Mouse (Mus musculus) CH12.LX (cell line): Measurements from ENCODE around the gene Rabl3. TPM values are rescaled to one million over a fixed set of nuclear protein-coding genes. Genes with fewer than 3 reads are reported as not detected.

ENCODE experiments used
- DNase-seq: peaks from one replicate; pipeline ENCODE4 v3.0.0-alpha.2; 2013; ENCODE audit errors: extremely low read depth
- H3K27ac ChIP-seq: 2 replicates; pipeline ENCODE4 v1.5.1; 2012; ENCODE audit warnings: low read depth, mild to moderate bottlenecking, control low read depth, moderate library complexity; ENCODE audit not compliant: insufficient read depth
- H3K27me3 ChIP-seq: replicated peaks from 2 replicates; pipeline ENCODE3; 2012; ENCODE audit warnings: inconsistent platforms
- H3K36me3 ChIP-seq, 2 experiments: replicated peaks in 1 of 2; 2 replicates each; pipeline versions ENCODE3 to v1.6.1; 2012; ENCODE audit warnings: inconsistent platforms in 1 of 2, low read length in 1 of 2, mild to moderate bottlenecking in 1 of 2, mixed read lengths in 1 of 2, moderate library complexity in 1 of 2; ENCODE audit not compliant: control insufficient read depth in 1 of 2, insufficient read depth in 1 of 2
- H3K4me1 ChIP-seq, 2 experiments: 2 replicates each; pipeline ENCODE4 v1.6.1; 2012; ENCODE audit warnings: inconsistent platforms in 1 of 2, moderate library complexity in 1 of 2; ENCODE audit not compliant: insufficient read depth in 2 of 2, control insufficient read depth in 1 of 2
- H3K4me2 ChIP-seq: 2 replicates; pipeline ENCODE4 v1.6.1; 2012; ENCODE audit warnings: low read depth, mild to moderate bottlenecking, control low read depth; ENCODE audit not compliant: poor library complexity, insufficient read depth, severe bottlenecking
- H3K4me3 ChIP-seq, 3 experiments: fragments of 150-350 bp in 1 of 3; sonication (generic) in 1 of 3; replicated peaks in 1 of 3; 2 replicates each; pipeline versions ENCODE3 to v1.5.1; 2011 to 2012; ENCODE audit warnings: low read depth in 2 of 3, low read length in 2 of 3, mild to moderate bottlenecking in 2 of 3, moderate library complexity in 2 of 3, control low read depth in 1 of 3, improper control_type of control experiment in 1 of 3, inconsistent platforms in 1 of 3, mixed read lengths in 1 of 3; ENCODE audit not compliant: poor library complexity in 1 of 3
- H3K79me2 ChIP-seq: replicated peaks from 2 replicates; pipeline ENCODE4 v1.6.1; 2012; ENCODE audit warnings: mild to moderate bottlenecking, moderate library complexity; ENCODE audit not compliant: control insufficient read depth, poor library complexity, insufficient read depth, severe bottlenecking; ENCODE audit errors: extremely low read depth
- H3K9ac ChIP-seq: 2 replicates; pipeline ENCODE4 v1.6.1; 2012; ENCODE audit warnings: low read depth, mild to moderate bottlenecking, control low read depth, moderate library complexity; ENCODE audit not compliant: insufficient read depth
- H3K9me3 ChIP-seq: replicated peaks from 2 replicates; pipeline ENCODE3; 2012; ENCODE audit warnings: low read length, inconsistent platforms, mixed read lengths
- BHLHE40 ChIP-seq: IDR thresholded peaks from 2 replicates; pipeline ENCODE4 v1.6.1; 2011; ENCODE audit warnings: mild to moderate bottlenecking, low read depth, low read length, improper control_type of control experiment
- CHD1 ChIP-seq: IDR thresholded peaks from 2 replicates; pipeline ENCODE4 v1.6.1; 2012; ENCODE audit warnings: low read depth, low read length, improper control_type of control experiment, inconsistent platforms
- CHD2 ChIP-seq: IDR thresholded peaks from 2 replicates; pipeline ENCODE4 v1.6.1; 2011; ENCODE audit warnings: low read length, improper control_type of control experiment
- CTCF ChIP-seq, 2 experiments: IDR thresholded peaks in 1 of 2; conservative IDR thresholded peaks in 1 of 2; 2 replicates each; pipeline ENCODE4 v1.5.1; 2011 to 2012; ENCODE audit warnings: low read depth in 2 of 2, low read length in 2 of 2, improper control_type of control experiment in 1 of 2, inconsistent platforms in 1 of 2, mild to moderate bottlenecking in 1 of 2, moderate library complexity in 1 of 2
- E2F4 ChIP-seq: IDR thresholded peaks from 2 replicates; pipeline ENCODE4 v1.6.1; 2011; ENCODE audit warnings: low read depth, low read length, improper control_type of control experiment; ENCODE audit not compliant: insufficient replicate concordance
- ELF1 ChIP-seq: IDR thresholded peaks from 2 replicates; pipeline ENCODE4 v1.6.1; 2014; ENCODE audit warnings: low read depth, mild to moderate bottlenecking, inconsistent platforms, low read length, improper control_type of control experiment
- EP300 ChIP-seq: IDR thresholded peaks from 2 replicates; pipeline ENCODE4 v1.6.1; 2011; ENCODE audit warnings: low read length, improper control_type of control experiment
- ETS1 ChIP-seq: conservative IDR thresholded peaks from 2 replicates; pipeline ENCODE4 v1.6.1; 2012; ENCODE audit warnings: low read depth, mild to moderate bottlenecking, inconsistent platforms, low read length, improper control_type of control experiment, moderate library complexity
- GABPA ChIP-seq: IDR thresholded peaks from 2 replicates; pipeline ENCODE4 v1.6.1; 2012; ENCODE audit warnings: low read depth, low read length, improper control_type of control experiment, inconsistent platforms; ENCODE audit not compliant: insufficient replicate concordance
- HCFC1 ChIP-seq: IDR thresholded peaks from 2 replicates; pipeline ENCODE4 v1.6.1; 2012; ENCODE audit warnings: low read depth, mild to moderate bottlenecking, inconsistent platforms, low read length, improper control_type of control experiment
- IRF4 ChIP-seq: IDR thresholded peaks from 2 replicates; pipeline ENCODE4 v1.6.1; 2014; ENCODE audit warnings: low read depth, mild to moderate bottlenecking, inconsistent platforms, low read length, improper control_type of control experiment
- JUN ChIP-seq: IDR thresholded peaks from 2 replicates; pipeline ENCODE4 v1.6.1; 2011; ENCODE audit warnings: low read depth, mild to moderate bottlenecking, low read length, improper control_type of control experiment, moderate library complexity; ENCODE audit not compliant: insufficient read depth
- JUND ChIP-seq: conservative IDR thresholded peaks from 2 replicates; pipeline ENCODE4 v1.6.1; 2011; ENCODE audit warnings: low read depth, low read length, improper control_type of control experiment
- KAT2A ChIP-seq: IDR thresholded peaks from 2 replicates; pipeline ENCODE4 v1.6.1; 2012; ENCODE audit warnings: low read length, improper control_type of control experiment, inconsistent platforms; ENCODE audit not compliant: insufficient replicate concordance
- MAFK ChIP-seq: IDR thresholded peaks from 2 replicates; pipeline ENCODE4 v1.6.1; 2011; ENCODE audit warnings: low read length, improper control_type of control experiment; ENCODE audit not compliant: insufficient replicate concordance
- MAX ChIP-seq: IDR thresholded peaks from 2 replicates; pipeline ENCODE4 v1.6.1; 2011; ENCODE audit warnings: low read length, improper control_type of control experiment
- MAZ ChIP-seq: IDR thresholded peaks from 2 replicates; pipeline ENCODE4 v1.6.1; 2012; ENCODE audit warnings: low read depth, mild to moderate bottlenecking, inconsistent platforms, low read length, improper control_type of control experiment, moderate library complexity
- MEF2A ChIP-seq: IDR thresholded peaks from 2 replicates; pipeline ENCODE4 v1.6.1; 2014; ENCODE audit warnings: low read depth, mild to moderate bottlenecking, inconsistent platforms, low read length, improper control_type of control experiment, borderline replicate concordance
- MXI1 ChIP-seq: IDR thresholded peaks from 2 replicates; pipeline ENCODE4 v1.6.1; 2011; ENCODE audit warnings: mild to moderate bottlenecking, low read depth, low read length, improper control_type of control experiment
- MYC ChIP-seq: IDR thresholded peaks from 2 replicates; pipeline ENCODE4 v1.6.1; 2011; ENCODE audit warnings: low read depth, mild to moderate bottlenecking, improper control_type of control experiment, low read length
- NELFE ChIP-seq: IDR thresholded peaks from 2 replicates; pipeline ENCODE4 v1.6.1; 2011; ENCODE audit warnings: low read depth, low read length, improper control_type of control experiment
- NRF1 ChIP-seq: IDR thresholded peaks from 2 replicates; pipeline ENCODE4 v1.6.1; 2014; ENCODE audit warnings: low read depth, mild to moderate bottlenecking, inconsistent platforms, low read length, improper control_type of control experiment, moderate library complexity
- PAX5 ChIP-seq: IDR thresholded peaks from 2 replicates; pipeline ENCODE4 v1.6.1; 2012; ENCODE audit warnings: low read length, inconsistent platforms, mixed read lengths
- POLR2A ChIP-seq: IDR thresholded peaks from 2 replicates; pipeline ENCODE4 v1.6.1; 2011; ENCODE audit warnings: low read depth, mild to moderate bottlenecking, improper control_type of control experiment, low read length
- POLR2AphosphoS2 ChIP-seq: IDR thresholded peaks from 2 replicates; pipeline ENCODE4 v1.6.1; 2011; ENCODE audit warnings: low read depth, low read length, improper control_type of control experiment
- RAD21 ChIP-seq: IDR thresholded peaks from 2 replicates; pipeline ENCODE4 v1.6.1; 2011; ENCODE audit warnings: low read depth, mild to moderate bottlenecking, low read length, improper control_type of control experiment, moderate library complexity
- RCOR1 ChIP-seq: conservative IDR thresholded peaks from 2 replicates; pipeline ENCODE4 v1.6.1; 2012; ENCODE audit warnings: low read depth, mild to moderate bottlenecking, inconsistent platforms, low read length, improper control_type of control experiment
- SIN3A ChIP-seq: IDR thresholded peaks from 2 replicates; pipeline ENCODE4 v1.6.1; 2012; ENCODE audit warnings: low read length, improper control_type of control experiment, inconsistent platforms
- SMC3 ChIP-seq: IDR thresholded peaks from 2 replicates; pipeline ENCODE4 v1.6.1; 2011; ENCODE audit warnings: low read depth, low read length, improper control_type of control experiment
- TBP ChIP-seq: conservative IDR thresholded peaks from 2 replicates; pipeline ENCODE4 v1.6.1; 2011; ENCODE audit warnings: low read depth, low read length, improper control_type of control experiment
- TCF12 ChIP-seq: IDR thresholded peaks from 2 replicates; pipeline ENCODE4 v1.6.1; 2014; ENCODE audit warnings: low read depth, mild to moderate bottlenecking, inconsistent platforms, low read length, improper control_type of control experiment
- UBTF ChIP-seq: IDR thresholded peaks from 2 replicates; pipeline ENCODE4 v1.6.1; 2012; ENCODE audit warnings: low read depth, mild to moderate bottlenecking, inconsistent platforms, low read length, improper control_type of control experiment, moderate library complexity
- USF1 ChIP-seq: IDR thresholded peaks from 2 replicates; pipeline ENCODE4 v1.6.1; 2014; ENCODE audit warnings: low read depth, mild to moderate bottlenecking, inconsistent platforms, low read length, improper control_type of control experiment
- USF2 ChIP-seq: conservative IDR thresholded peaks from 2 replicates; pipeline ENCODE4 v1.6.1; 2011; ENCODE audit warnings: low read depth, low read length, improper control_type of control experiment
- ZC3H11A ChIP-seq: IDR thresholded peaks from 2 replicates; pipeline ENCODE4 v1.6.1; 2012; ENCODE audit warnings: low read depth, mild to moderate bottlenecking, inconsistent platforms, low read length, improper control_type of control experiment
- ZKSCAN1 ChIP-seq: IDR thresholded peaks from 2 replicates; pipeline ENCODE4 v1.6.1; 2012; ENCODE audit warnings: low read depth, inconsistent platforms, low read length, improper control_type of control experiment, borderline replicate concordance
- ZMIZ1 ChIP-seq: IDR thresholded peaks from 2 replicates; pipeline ENCODE4 v1.6.1; 2012; ENCODE audit warnings: low read depth, mild to moderate bottlenecking, inconsistent platforms, low read length, improper control_type of control experiment
- ZNF384 ChIP-seq: IDR thresholded peaks from 2 replicates; pipeline ENCODE4 v1.6.1; 2012; ENCODE audit warnings: low read depth, low read length, improper control_type of control experiment, inconsistent platforms
- dilution Hi-C: fragments of 300-500 bp; cut with MboI; formaldehyde crosslinking; loops from 2 replicates; pipeline ENCODE4 v1.14.3; 2020; ENCODE audit warnings: low sequenced_read_pairs; ENCODE audit not compliant: extremely low pct_unique_long_range_greater_than_20kb, extremely low pct_ligation_motif_present
- in situ Hi-C: fragments of 300-500 bp; cut with MboI; formaldehyde crosslinking; loops from 3 replicates; pipeline ENCODE4 v1.14.3; 2019; ENCODE audit warnings: low sequenced_read_pairs, low pct_ligation_motif_present, low pct_unique_long_range_greater_than_20kb, mixed read lengths
- polyA plus RNA-seq: library from polyadenylated mRNA; unstranded; fragments of >175 nt; gene quantifications from 2 replicates; pipeline ENCODE4 v1.2.1, GENCODE M21; 2012; ENCODE audit warnings: low read depth; ENCODE audit not compliant: insufficient read length
- total RNA-seq, 2 experiments: library from RNA; depleted of rRNA; stranded (reverse); fragments of 300-350 nt in 1 of 2; fragments of >200 nt in 1 of 2; gene quantifications; 2 replicates each; pipeline ENCODE4 v1.2.3; 2012 to 2014

The Rabl3 gene
- total and polyA plus RNA-seq, 3 experiments = 12.3 to 36.8 (median 19.8) TPM

GRCm38 (mm10) chr16:37517596-37518211, 22.0 kb upstream of the Rabl3 start:
- H3K27me3 ChIP-seq = no peaks in the 10 kb centered on the region
- H3K4me1 ChIP-seq = peaks cover 3 to 10% of the 10 kb centered on the region in 2 experiments; a peak in 2 of 4 replicates
- DNase-seq = no peak
- in situ Hi-C loops = no loop called here
- H3K36me3 ChIP-seq = peaks cover 45 to 92% of the 10 kb centered on the region in 2 experiments
- peak overlapping the region; percentile 86 for H3K27ac ChIP-seq
- dilution Hi-C loops = no loop called here
- peak overlapping the region; percentile 32 to 63 (median 45) for H3K4me3 ChIP-seq
- peaks cover 32% of the 10 kb centered on the region for H3K79me2 ChIP-seq
- no peaks in the 10 kb centered on the region for H3K9me3 ChIP-seq
- H3K4me2 ChIP-seq = peak overlapping the region; percentile 87
- no peak for TF ChIP-seq MYC
- no peak; the same call in 1 of the 2 replicates for TF ChIP-seq HCFC1
- peak; percentile 59 for TF ChIP-seq POLR2AphosphoS2
- 0 out of 2 replicates have a peak, but pooled peaks have one; percentile 33 for TF ChIP-seq MXI1
- no peak for TF ChIP-seq IRF4
- no peak for TF ChIP-seq TBP
- no peak for TF ChIP-seq ELF1
- 0 out of 2 replicates have a peak, but pooled peaks have one; percentile 59 for TF ChIP-seq RCOR1
- no peak for TF ChIP-seq GABPA
- TF ChIP-seq USF2 = no peak
- peak; percentile 84; the same call in 1 of the 2 replicates for TF ChIP-seq ZMIZ1
- TF ChIP-seq BHLHE40 = no peak
- TF ChIP-seq JUN = no peak
- TF ChIP-seq MAFK = no peak
- no peak for TF ChIP-seq USF1
- no peak for TF ChIP-seq MEF2A
- TF ChIP-seq EP300 = no peak
- TF ChIP-seq SIN3A = peak; percentile 53; the same call in 1 of the 2 replicates
- no peak; the same call in 1 of the 2 replicates for TF ChIP-seq CHD2
- no peak for TF ChIP-seq ZC3H11A
- TF ChIP-seq JUND = no peak
- no peak; the same call in 1 of the 2 replicates for TF ChIP-seq POLR2A
- TF ChIP-seq CHD1 = peak; percentile 88; the same call in 1 of the 2 replicates
- TF ChIP-seq ZNF384 = no peak
- peak; percentile 59; the same call in 1 of the 2 replicates for TF ChIP-seq NELFE
- TF ChIP-seq SMC3 = no peak
- no peak for TF ChIP-seq E2F4
- TF ChIP-seq KAT2A = 0 out of 2 replicates have a peak, but pooled peaks have one; percentile 41
- no peak for TF ChIP-seq ZKSCAN1
- no peak for TF ChIP-seq CTCF (conservative IDR thresholded peaks at IDR 0.05 in 1 of 2, IDR thresholded peaks at IDR 0.05 in 1 of 2; ENCODE audit: low read depth in 2 of 2, low read length in 2 of 2)
- TF ChIP-seq ETS1 = no peak
- no peak for TF ChIP-seq UBTF
- TF ChIP-seq MAX = no peak
- TF ChIP-seq RAD21 = no peak
- TF ChIP-seq MAZ = 0 out of 2 replicates have a peak, but pooled peaks have one; percentile 31
- no peak for TF ChIP-seq PAX5
- TF ChIP-seq TCF12 = 0 out of 2 replicates have a peak, but pooled peaks have one; percentile 12
- TF ChIP-seq NRF1 = no peak
- TF ChIP-seq, all 38 proteins: peak for 10
- H3K9ac ChIP-seq = peak overlapping the region; percentile 95
